Mouse (Mus musculus): ENCODE results near the gene Trim28. TPM values are rescaled to one million over a fixed set of nuclear protein-coding genes. Genes with fewer than 3 reads are reported as not detected.

Gene Trim28
- total and polyA plus RNA-seq, 3 experiments: 500 to 891 (median 516) TPM

- no peak overlapping the region for H3K4me2 ChIP-seq (ENCODE audit: insufficient read depth, low read depth, poor library complexity, severe bottlenecking)
- H3K4me3 ChIP-seq (replicated peaks in 1 of 3; ENCODE audit: low read depth in 2 of 3, low read length in 2 of 3, poor library complexity in 1 of 3): no peak overlapping the region
- no peak overlapping the region for H3K27ac ChIP-seq (ENCODE audit: insufficient read depth, low read depth)
- no peak overlapping the region for H3K9ac ChIP-seq (ENCODE audit: insufficient read depth, low read depth)
- no peaks in the 10 kb centered on the region for H3K36me3 ChIP-seq (replicated peaks in 1 of 2; ENCODE audit: control insufficient read depth in 1 of 2, insufficient read depth in 1 of 2, low read length in 1 of 2)
- H3K79me2 ChIP-seq (replicated peaks; ENCODE audit: control insufficient read depth, extremely low read depth, insufficient read depth, poor library complexity, severe bottlenecking): no peaks in the 10 kb centered on the region
- dilution Hi-C loops (cut with MboI; ENCODE audit: extremely low pct_ligation_motif_present, extremely low pct_unique_long_range_greater_than_20kb, low sequenced_read_pairs): no loop called here
- H3K4me1 ChIP-seq (ENCODE audit: control insufficient read depth in 1 of 2, insufficient read depth in 2 of 2): peaks cover 0 to 27% of the 10 kb centered on the region in 2 experiments; a peak in 2 of 4 replicates
- no peaks in the 10 kb centered on the region for H3K27me3 ChIP-seq (replicated peaks)
- no peaks in the 10 kb centered on the region for H3K9me3 ChIP-seq (replicated peaks; ENCODE audit: low read length)
- TF ChIP-seq MYC (IDR thresholded peaks at IDR 0.05; ENCODE audit: low read depth, low read length): peak; percentile 94
- TF ChIP-seq ZNF384 (IDR thresholded peaks at IDR 0.05; ENCODE audit: low read depth, low read length): 0 out of 2 replicates have a peak, but pooled peaks have one; percentile 7
- no peak for TF ChIP-seq CHD1 (IDR thresholded peaks at IDR 0.05; ENCODE audit: low read depth, low read length)
- peak in 1 of 2 experiments; percentile 76; a peak in 2 of 4 replicates for TF ChIP-seq CTCF (conservative IDR thresholded peaks at IDR 0.05 in 1 of 2, IDR thresholded peaks at IDR 0.05 in 1 of 2; ENCODE audit: low read depth in 2 of 2, low read length in 2 of 2)
- TF ChIP-seq ELF1 (IDR thresholded peaks at IDR 0.05; ENCODE audit: low read depth, low read length): no peak
- no peak for TF ChIP-seq IRF4 (IDR thresholded peaks at IDR 0.05; ENCODE audit: low read depth, low read length)
- 0 out of 2 replicates have a peak, but pooled peaks have one; percentile 30 for TF ChIP-seq MAFK (IDR thresholded peaks at IDR 0.05; ENCODE audit: insufficient replicate concordance, low read length)
- TF ChIP-seq RAD21 (IDR thresholded peaks at IDR 0.05; ENCODE audit: low read depth, low read length): peak; percentile 56
- peak; percentile 56 for TF ChIP-seq SMC3 (IDR thresholded peaks at IDR 0.05; ENCODE audit: low read depth, low read length)
- TF ChIP-seq MAX (IDR thresholded peaks at IDR 0.05; ENCODE audit: low read length): peak; percentile 52; the same call in 1 of the 2 replicates
- no peak for TF ChIP-seq NELFE (IDR thresholded peaks at IDR 0.05; ENCODE audit: low read depth, low read length)
- 0 out of 2 replicates have a peak, but pooled peaks have one; percentile 32 for TF ChIP-seq TCF12 (IDR thresholded peaks at IDR 0.05; ENCODE audit: low read depth, low read length)
- no peak for TF ChIP-seq EP300 (IDR thresholded peaks at IDR 0.05; ENCODE audit: low read length)
- in situ Hi-C loops (cut with MboI; ENCODE audit: low pct_ligation_motif_present, low pct_unique_long_range_greater_than_20kb, low sequenced_read_pairs): no loop called here
- peak; percentile 53 for DNase-seq (ENCODE audit: extremely low read depth)
Observed at GRCm38 (mm10) chr7:12954896-12955295, 44.0 kb upstream of the Trim28 start.

GRCm38 (mm10) chr7:12957511-12957910 lies 41.4 kb upstream of the Trim28 start:
- no peak overlapping the region for H3K4me2 ChIP-seq (ENCODE audit: insufficient read depth, low read depth, poor library complexity, severe bottlenecking)
- TF ChIP-seq MAX (IDR thresholded peaks at IDR 0.05; ENCODE audit: low read length): no peak
- TF ChIP-seq PAX5 (IDR thresholded peaks at IDR 0.05; ENCODE audit: low read length): no peak
- no peak for TF ChIP-seq TCF12 (IDR thresholded peaks at IDR 0.05; ENCODE audit: low read depth, low read length)
- TF ChIP-seq SMC3 (IDR thresholded peaks at IDR 0.05; ENCODE audit: low read depth, low read length): no peak
- TF ChIP-seq JUND (conservative IDR thresholded peaks at IDR 0.05; ENCODE audit: low read depth, low read length): no peak
- no peak for TF ChIP-seq KAT2A (IDR thresholded peaks at IDR 0.05; ENCODE audit: insufficient replicate concordance, low read length)
- TF ChIP-seq USF2 (conservative IDR thresholded peaks at IDR 0.05; ENCODE audit: low read depth, low read length): no peak
- no peak for TF ChIP-seq EP300 (IDR thresholded peaks at IDR 0.05; ENCODE audit: low read length)
- no peak for TF ChIP-seq TBP (conservative IDR thresholded peaks at IDR 0.05; ENCODE audit: low read depth, low read length)
- no peak for TF ChIP-seq NELFE (IDR thresholded peaks at IDR 0.05; ENCODE audit: low read depth, low read length)
- no peak for TF ChIP-seq USF1 (IDR thresholded peaks at IDR 0.05; ENCODE audit: low read depth, low read length)
- no peaks in the 10 kb centered on the region for H3K27me3 ChIP-seq (replicated peaks)
- dilution Hi-C loops (cut with MboI; ENCODE audit: extremely low pct_ligation_motif_present, extremely low pct_unique_long_range_greater_than_20kb, low sequenced_read_pairs) (no loop called here), in situ Hi-C loops (cut with MboI; ENCODE audit: low pct_ligation_motif_present, low pct_unique_long_range_greater_than_20kb, low sequenced_read_pairs) (no loop called here)
- no peak overlapping the region for H3K27ac ChIP-seq (ENCODE audit: insufficient read depth, low read depth)
- H3K9me3 ChIP-seq (replicated peaks; ENCODE audit: low read length): no peaks in the 10 kb centered on the region
- H3K4me3 ChIP-seq (replicated peaks in 1 of 3; ENCODE audit: low read depth in 2 of 3, low read length in 2 of 3, poor library complexity in 1 of 3): no peak overlapping the region
- H3K79me2 ChIP-seq (replicated peaks; ENCODE audit: control insufficient read depth, extremely low read depth, insufficient read depth, poor library complexity, severe bottlenecking): no peaks in the 10 kb centered on the region
- no peak for DNase-seq (ENCODE audit: extremely low read depth)
- no peak overlapping the region for H3K9ac ChIP-seq (ENCODE audit: insufficient read depth, low read depth)
- H3K4me1 ChIP-seq (ENCODE audit: control insufficient read depth in 1 of 2, insufficient read depth in 2 of 2): peaks cover 0 to 27% of the 10 kb centered on the region in 2 experiments; a peak in 2 of 4 replicates
- no peaks in the 10 kb centered on the region for H3K36me3 ChIP-seq (replicated peaks in 1 of 2; ENCODE audit: control insufficient read depth in 1 of 2, insufficient read depth in 1 of 2, low read length in 1 of 2)

Measured in CH12.LX (cell line).